Mouse (Mus musculus): ENCODE results near the gene Gtf2a1l.
A peak's percentile ranks its signal among the peaks of the same experiment; 100 is the strongest.

DNA sequence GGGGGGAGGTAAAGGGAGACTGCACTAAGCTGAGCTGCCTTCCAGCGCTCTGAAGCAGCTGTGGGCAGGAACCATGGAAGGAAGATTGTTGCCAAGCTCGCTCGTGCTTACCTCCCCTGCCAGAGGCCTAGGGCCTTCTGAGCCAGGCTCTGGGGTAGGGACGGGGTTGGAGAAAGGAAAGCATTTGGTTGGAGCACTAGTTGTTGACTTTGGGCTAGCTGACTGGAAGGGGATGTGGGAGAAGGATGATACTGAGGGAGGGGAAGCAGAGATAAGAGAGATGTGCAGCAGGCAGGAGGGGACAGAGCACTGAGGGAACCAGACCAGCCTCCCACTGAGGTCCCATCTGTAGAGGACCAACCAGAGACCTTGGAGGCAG, 39.1 kb upstream of the Gtf2a1l start:
- TF ChIP-seq CTCF (IDR thresholded peaks at IDR 0.05; ENCODE audit: insufficient read depth, low read length) (no peak), POLR2A (IDR thresholded peaks at IDR 0.05; ENCODE audit: borderline replicate concordance, extremely low read depth, low read depth, low read length) (peak; percentile 36; the same call in 1 of the 2 replicates)
